Mouse (Mus musculus): ENCODE measurements at regions not wholly inside any gene's neighbourhood (a gene's known extent, or its start where the extent isn't known, plus 50 kb on each side); places are given as distances from the start of the nearest gene placed in this dataset.

DNA sequence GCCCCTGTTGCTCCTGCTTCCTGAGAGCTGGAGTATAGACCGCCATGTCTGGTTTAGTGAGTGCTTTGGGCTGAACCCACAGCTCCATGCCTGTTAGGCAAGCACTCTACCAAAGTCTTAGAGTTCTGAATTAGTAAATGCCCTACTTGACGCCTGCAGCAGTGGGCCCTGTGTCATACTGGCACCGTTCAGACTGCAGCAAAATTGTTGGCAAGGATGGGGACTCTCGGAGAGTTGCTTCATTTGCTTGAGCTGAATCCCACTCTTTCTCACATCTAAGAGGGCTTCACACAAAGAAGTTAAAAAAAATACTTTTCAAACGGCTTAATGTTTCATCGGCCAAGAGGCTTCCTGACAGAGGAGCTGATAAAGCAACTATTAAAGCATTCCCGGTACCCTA, 105.6 kb upstream of the Sulf2 start:
- no peak for TF ChIP-seq CTCF (IDR thresholded peaks at IDR 0.05; ENCODE audit: low read depth)
- no peak for TF ChIP-seq EP300 (IDR thresholded peaks at IDR 0.05; ENCODE audit: low read depth)

Measured in liver, postnatal 0 days (tissue).